Mouse (Mus musculus): ENCODE data around the gene Pdzrn4. TPM values are rescaled to one million over a fixed set of nuclear protein-coding genes. Genes with fewer than 3 reads are reported as not detected.

Gene Pdzrn4
- polyA plus RNA-seq, 2 experiments from 2014 or later, result 0.12 TPM; not detected in 1

DNA sequence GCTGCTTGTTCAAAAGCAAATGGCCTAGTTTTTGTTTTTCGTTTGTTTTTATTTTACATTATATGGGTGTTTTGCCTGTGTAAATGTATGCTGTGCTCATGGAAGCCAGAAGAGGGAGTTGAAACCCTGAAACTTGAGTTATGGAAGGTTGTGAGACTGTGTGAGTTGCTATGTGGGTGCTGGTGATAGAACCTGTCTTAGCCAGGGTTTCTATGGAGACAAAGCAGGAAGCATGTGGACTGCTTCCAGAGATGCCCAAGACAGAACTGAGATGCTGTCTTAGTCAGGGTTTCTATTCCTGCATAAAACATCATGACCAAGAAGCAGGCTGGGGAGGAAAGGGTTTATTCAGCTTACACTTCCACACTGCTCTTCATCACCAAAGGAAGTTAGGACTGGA is 190.8 kb downstream of the Pdzrn4 start:
- no peak for ATAC-seq

GRCm38 (mm10) chr15:92594721-92595120 is 198.0 kb downstream of the Pdzrn4 start:
- ATAC-seq, result no peak

DNA sequence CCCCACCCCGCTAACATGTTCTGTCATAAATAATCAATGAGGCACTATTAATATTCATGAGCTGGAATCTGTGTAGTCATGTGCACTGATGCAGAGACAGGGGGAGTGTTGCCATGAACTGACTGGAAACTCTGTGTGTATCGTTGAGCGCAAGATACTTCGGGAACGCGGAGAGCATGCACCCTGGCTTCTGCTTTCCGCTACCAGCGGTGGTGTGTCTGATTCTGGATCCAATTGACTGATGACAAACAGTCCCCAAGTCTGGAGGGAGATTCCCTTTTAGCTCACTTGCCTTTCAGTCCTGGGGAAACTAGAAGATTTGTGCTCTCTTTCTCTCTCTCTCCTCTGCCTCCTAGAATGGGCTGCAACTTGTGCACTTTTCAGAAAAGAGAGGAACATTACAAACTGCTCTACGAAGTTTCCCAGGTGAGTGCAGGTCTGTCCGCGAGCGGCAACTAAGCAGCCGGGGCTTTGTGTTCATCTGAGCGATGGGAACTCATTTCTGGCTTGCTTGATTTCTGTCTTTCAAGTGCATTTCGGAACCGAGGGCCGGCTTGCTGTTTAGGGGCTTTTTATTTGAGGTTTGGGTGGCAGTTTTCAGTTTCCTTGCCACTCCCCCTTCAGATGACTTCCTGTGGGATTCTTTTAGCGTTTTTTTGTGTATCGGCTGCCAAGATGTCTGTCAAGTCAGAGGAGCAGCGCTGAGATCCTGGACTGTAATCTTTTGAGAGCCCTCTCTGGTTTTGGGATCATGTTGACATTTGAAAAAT is 200.5 kb downstream of the Pdzrn4 start:
- ATAC-seq, result no peak

DNA sequence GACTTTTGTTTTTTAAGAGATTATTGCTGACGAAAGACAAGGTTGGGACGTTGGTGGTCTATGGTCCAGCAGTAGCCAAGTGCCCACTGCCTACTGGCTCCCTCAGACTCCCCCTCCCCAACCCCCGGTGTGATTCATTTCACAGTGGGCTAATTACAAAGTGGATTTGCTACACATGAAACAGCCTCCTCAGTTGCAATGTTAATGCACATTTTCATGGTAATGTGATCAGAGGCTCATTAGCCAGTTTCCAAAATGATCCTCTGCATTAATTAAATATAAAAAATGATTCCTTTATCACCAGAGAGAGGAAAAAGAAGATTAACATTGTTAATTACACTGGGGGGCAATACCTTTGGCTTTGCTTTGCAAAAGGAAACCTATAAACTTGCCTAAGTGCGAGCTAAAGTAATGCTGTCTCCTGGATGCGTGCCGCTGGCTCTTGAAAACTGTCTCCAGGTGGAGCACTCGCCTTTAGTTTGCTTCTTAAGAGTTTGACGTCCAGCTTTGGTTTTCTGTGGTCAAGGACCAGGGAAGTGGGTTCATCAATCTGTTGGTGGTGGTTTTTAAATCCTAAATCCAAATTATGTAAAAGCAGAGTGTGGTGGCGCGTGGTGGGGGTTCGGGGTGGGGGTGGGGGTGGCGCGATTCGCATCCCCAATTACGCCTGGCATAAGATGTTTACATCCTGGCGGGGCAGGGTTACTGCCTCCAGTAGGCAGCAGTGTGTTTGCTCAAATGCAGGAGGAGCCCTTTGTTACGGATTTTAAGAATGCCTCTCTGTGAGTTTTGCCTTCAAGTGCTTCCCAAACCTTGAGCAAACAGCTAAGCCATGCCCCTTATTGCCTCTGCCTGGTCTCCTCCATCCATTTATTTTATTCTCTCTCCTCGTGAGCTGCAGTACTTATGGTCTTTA is 202.0 kb downstream of the Pdzrn4 start:
- ATAC-seq, result no peak

GRCm38 (mm10) chr15:92599381-92599780 is 202.7 kb downstream of the Pdzrn4 start:
- no peak for ATAC-seq

- ATAC-seq, result no peak
Observed at GRCm38 (mm10) chr15:92610866-92611265, 214.2 kb downstream of the Pdzrn4 start.

- ATAC-seq, result no peak
Observed at GRCm38 (mm10) chr15:92612386-92612785, 215.7 kb downstream of the Pdzrn4 start.

DNA sequence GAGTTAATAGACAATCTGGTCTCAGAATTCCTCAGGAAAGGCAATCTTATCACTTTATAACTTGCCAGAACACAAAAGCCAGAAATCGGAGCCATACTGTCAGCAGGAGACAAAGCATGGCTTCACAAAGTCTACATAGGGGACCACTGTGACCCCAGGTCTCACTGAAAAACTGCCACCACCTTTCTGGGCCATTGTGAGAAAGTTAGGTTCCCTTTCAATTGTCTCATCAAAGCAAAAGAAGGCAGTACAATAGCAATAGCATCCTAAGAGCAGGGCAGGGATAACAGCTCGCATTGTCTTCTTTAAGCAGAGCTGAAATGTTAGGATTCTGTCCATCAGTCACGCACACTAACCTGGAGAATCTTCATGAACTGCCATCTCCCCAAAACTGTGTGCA is 216.5 kb downstream of the Pdzrn4 start:
- no peak for ATAC-seq

GRCm38 (mm10) chr15:92621731-92622234 is 225.1 kb downstream of the Pdzrn4 start:
- ATAC-seq, result no peak

DNA sequence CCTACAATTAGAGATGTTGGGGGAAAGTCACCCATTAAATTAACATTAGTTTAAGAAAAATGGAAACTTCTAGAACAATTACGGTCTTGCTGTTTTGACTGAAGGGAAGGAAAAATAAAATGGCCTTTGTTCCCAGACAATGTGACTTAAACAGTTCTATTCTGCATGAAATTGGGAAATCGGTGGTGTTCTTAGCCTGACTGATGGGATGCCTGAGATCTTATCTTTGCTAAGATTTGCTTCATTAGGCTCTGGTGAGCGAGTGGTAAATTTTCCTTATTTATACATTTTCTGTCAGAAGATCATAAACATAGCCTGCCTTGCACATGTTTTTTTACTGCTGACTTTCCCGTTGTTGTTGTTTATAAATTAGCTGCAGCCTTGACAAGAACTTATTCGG is 225.6 kb downstream of the Pdzrn4 start:
- no peak for ATAC-seq

GRCm38 (mm10) chr15:92629172-92629571 is 232.5 kb downstream of the Pdzrn4 start:
- ATAC-seq, result no peak

DNA sequence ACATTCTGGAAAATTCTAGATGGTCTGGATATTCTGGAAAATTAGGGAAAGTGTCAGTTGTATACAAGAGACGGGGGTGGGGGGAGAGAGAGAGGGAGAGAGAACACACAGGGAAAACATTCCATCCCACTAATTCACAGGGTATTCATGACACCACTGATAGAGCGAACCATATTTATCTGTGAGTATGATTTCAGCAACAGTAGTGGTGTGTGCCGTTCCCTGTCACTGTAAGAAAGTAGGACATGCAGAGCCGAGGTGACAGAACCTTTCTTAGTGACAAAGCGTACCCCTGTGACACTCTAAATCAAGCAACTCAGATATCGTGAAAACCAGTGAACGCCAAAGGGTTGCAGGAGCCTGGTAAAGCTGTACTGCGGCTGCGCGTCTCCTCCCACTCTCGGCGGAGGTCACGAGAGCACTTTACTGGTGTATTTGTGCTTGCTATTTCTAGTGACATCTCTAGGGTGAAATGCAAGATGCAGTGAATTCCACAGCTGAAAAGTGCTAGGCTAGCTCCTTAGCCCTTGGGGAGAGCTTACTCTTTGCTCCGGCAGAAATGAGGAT is 237.4 kb downstream of the Pdzrn4 start:
- ATAC-seq, result no peak

- no peak for ATAC-seq
Observed at GRCm38 (mm10) chr15:92640212-92641082, 243.8 kb downstream of the Pdzrn4 start.

DNA sequence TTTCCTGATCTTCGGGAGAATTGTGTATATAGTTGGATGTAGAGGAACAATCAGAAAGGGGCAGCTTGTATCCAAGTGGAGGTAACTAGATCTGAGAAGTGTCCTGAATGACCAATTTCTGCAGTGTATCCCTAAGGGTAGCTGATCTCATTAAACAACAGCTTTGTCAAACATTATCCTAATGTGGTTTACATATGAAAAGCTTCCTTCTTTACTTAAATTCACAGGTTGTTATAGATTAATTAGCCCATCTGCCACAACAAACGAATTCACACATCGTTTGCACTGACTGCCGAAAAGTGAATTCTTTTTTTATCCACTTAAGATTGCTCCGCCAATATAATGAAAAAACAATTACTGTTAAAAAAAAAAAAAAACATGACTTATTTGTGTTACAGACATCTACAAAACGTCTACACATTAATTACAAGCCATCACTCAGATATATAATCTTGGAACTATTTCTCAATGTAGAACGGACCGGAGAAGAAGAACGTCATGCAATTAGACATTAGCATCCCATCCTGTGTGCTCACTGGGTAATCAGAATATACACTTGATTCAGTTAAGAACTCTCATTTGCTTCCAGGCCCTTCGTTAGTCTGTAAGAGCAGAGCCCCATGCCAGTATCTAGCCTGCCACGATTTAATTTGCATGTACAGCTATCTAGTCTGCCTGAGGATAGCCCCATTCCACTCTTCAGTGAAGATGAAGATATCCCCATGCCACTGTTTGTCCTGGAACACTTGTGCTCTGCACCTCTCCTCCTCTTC is 274.8 kb downstream of the Pdzrn4 start:
- ATAC-seq, result no peak

DNA sequence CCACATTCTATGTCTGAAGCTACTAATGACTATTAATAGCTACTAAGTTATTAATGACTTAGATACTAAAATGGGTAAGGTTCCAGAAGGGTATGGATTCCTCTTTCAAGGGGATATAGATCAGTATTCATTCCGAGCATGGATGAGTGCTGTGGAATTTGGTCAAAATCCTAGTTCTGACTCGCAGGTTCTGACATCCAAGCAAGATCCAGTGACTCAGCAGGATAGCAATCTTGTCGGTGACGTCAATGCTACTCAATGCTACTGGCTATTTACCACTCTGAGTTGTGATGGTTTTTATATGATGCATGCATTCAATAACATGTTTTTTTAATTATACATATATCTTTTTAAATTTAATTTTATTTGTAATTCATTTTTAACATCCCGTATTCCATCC is 279.4 kb downstream of the Pdzrn4 start:
- no peak for ATAC-seq

DNA sequence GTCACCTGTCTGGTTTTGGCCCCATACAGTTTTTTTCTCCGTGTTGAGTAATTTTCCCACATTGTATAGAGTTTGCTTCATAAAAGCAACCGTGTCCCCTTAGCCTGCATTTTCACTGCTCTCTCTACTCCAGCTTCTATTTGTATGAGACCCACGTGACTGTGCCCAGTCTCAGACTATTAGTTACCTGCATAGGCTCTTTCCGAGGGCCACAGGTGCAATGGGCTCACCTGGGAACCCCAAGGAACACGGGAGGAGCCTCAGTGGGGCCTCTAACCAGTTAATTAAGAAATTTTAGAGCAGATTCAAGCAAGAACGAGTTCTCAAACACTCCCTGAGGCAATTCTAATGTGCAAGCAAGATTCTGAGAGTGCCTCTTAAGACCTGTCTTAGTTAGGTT is 281.7 kb downstream of the Pdzrn4 start:
- ATAC-seq, result no peak

DNA sequence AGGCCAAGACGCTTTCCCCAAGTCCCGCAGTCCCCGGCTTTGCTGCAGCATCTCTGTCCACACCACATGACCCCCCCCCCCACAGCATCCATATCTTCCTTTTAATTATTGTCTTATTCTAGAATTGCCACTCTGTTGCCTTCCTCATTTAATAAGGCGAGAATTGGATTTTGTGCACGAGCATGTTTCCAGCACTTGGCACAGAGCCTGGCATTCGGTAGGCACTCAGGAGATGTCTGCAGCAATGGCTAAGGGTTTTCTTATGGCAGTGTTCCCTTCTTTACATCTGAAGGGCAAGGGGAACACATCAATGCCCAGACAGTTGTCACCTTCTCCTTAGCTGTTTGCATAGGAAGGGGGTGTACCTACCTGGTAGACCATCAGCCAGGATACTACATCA is 282.9 kb downstream of the Pdzrn4 start:
- no peak for ATAC-seq

GRCm38 (mm10) chr15:92696276-92696956 is 299.7 kb downstream of the Pdzrn4 start:
- no peak for ATAC-seq

DNA sequence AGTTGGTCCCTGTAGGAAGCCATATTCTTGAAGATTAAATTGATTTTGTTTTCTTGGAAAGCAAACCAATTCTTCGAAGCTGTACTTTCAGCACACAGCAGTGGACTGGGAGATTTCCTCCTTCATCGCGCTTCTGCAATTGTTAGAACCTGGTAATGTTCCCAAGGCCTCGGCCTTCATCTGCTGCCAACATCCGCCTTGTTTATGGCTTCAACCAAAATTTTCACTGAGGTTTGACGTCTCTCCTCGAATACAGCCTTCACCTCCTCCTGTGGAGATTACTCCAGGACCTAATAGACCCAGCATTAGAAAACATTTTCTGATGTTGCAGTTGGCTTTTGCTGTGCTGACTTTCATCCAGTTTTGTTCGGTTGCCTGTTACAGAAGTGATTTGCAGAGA is 307.5 kb downstream of the Pdzrn4 start:
- ATAC-seq, result no peak

DNA sequence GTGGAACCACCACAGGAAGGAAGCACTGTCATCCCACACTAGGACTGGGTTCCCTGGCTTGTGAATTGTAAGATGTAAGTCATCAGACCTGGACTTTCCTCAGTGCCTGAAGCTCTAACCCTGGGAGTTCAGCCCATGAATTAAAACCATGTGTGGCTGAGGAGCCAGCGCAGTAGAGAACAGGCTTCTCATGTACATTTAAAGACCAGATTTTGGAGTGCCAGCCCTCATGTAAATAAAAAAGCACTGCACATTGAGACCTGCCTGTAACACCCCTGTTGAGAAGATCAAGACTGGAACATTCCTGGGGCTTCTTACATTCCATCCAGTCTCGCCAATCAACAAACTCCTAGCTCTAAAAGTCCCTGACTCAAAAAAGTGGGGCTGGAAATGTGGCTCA is 342.0 kb downstream of the Pdzrn4 start:
- no peak for ATAC-seq

- no peak for ATAC-seq
Observed at GRCm38 (mm10) chr15:92739887-92740286, 343.2 kb downstream of the Pdzrn4 start.
